ENCODE assay signal across 8 mouse cellular contexts in the genomic region with DNA sequence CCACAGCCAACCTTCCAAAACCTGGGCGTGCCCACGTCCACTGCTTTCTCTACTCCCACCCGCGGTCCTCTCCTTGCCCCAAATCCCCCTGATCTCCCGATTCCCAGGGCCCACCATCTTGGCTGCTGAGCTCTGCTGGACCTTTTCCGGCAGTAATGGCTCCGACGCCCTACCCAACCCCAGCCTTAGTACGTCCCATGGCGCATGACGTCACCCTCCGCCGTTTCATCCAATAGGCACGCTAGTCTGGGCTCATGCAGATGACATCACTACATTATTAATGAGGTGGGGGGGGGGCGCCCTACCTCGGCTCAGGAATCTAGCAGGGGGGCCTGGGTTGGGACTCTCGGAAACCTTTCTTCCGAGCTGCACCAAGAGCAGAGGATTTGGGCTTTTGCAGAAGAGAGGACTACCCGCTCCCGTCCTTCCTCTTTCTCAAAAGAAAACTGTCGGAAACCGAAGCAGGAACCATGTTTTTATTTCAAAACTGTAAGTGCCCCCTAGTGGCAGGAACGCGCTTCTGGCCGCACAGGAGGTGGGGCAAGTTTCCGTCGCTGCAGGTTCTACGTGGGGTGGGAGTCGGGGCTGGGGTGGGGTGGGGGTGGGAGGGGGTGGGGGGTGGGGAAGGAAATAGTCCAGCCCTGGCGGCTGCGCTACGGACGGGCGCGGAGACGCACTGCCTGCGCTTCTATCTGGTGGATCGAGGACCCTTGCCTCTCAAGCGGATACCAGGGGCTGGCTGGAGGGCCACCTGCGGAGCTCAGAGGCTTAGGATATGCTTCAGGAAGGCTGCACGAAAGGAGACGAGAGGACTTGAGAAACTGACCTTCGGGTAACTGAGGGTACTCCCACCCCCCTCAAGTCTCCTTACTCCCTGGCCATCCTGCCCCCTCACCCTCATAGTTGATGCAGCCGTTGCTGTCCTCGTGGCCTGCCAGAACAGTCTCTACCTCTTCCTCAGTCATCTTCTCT. TPM values are rescaled to one million over a fixed set of nuclear protein-coding genes. Genes with fewer than 3 reads are reported as not detected.
DNase-seq lines count a peak whose midpoint lies in the region; ATAC-seq lines count a peak whose summit lies in the region.

A gene (minus strand): TSS at position 451 of the 972 bp plus-strand sequence.

- intact Hi-C loops in gastrocnemius, postnatal 14 days (cut with DNase I; ENCODE audit: low total_unique reads), result no loop called here
- intact Hi-C loops in left cerebral cortex, postnatal 10 days (cut with DNase I), result loop anchor here (5.0 kb wide), 2 partner anchors 33 to 53 kb away; a partner anchor contains a TSS

- peak; percentile 86 for ATAC-seq in inflammation-experienced regulatory T-cells, adult 6 months
- peak; percentile 79 for ATAC-seq in megakaryocyte-erythroid progenitor cell, adult 5-6 weeks (replicated peaks; ENCODE audit: low FRiP score, low TSS enrichment, poor library complexity, severe bottlenecking)

- DNase-seq in adrenal gland, adult (ENCODE audit: inconsistent age in 2 of 2, low spot score in 1 of 2), result peak; percentile 98 to 99
- DNase-seq in embryo, embryonic 10.5 days (ENCODE audit: low spot score), result peak; percentile 100
- DNase-seq in gastrocnemius, postnatal 14 days, result peak; percentile 98
- peak; percentile 98 to 99 for DNase-seq in left cerebral cortex, postnatal 10 days (ENCODE audit: extremely low spot score in 1 of 2, low spot score in 2 of 2)
- peak; percentile 95 for DNase-seq in right cerebral cortex, postnatal 25 days
- DNase-seq in urinary bladder, postnatal 4 days (ENCODE audit: low spot score in 2 of 2), result peak; percentile 97 to 99

RNA-seq across cellular contexts. Expression of the gene that starts here (rescaled TPM):
- total RNA-seq in gastrocnemius, postnatal 14 days (2021), result 100 to 1,000 TPM; 214 to 276 TPM
- 1,000 to 10,000 TPM in 1 of 3 experiments, 100 to 1,000 TPM in 2; 949 to 1,454 (median 955) TPM for polyA plus RNA-seq in inflammation-experienced regulatory T-cells, adult 6 months (2017; shearing (Covaris generic))
- total RNA-seq in left cerebral cortex, postnatal 10 days (2021), result 100 to 1,000 TPM; 602 to 610 TPM
- total RNA-seq in megakaryocyte-erythroid progenitor cell, adult 5-6 weeks (2014; fragmentation: Nextera tagmentation), result 655 and 828 TPM in 2 replicates
- total RNA-seq in megakaryocyte-erythroid progenitor cell, adult 5-6 weeks (2017), result 663 and 819 TPM in 2 replicates

Comparison
In these comparisons a context has a peak if more than half of its experiments do, and no peak if none do; other contexts are left out.
1. Peak in every context shown above with its lines: DNase-seq and ATAC-seq.